Mouse (Mus musculus) lung, postnatal 4 days (tissue): ENCODE data around the gene Krtap5-1.
"Not testable (repeated sequence)": the region's sequence is repeated elsewhere in the genome, so short reads cannot be mapped to it uniquely, and the experiment has no call there.

ENCODE experiments used
- DNase-seq, 2 experiments: peaks; one replicate each; pipeline ENCODE4 v3.0.0; 2021

Gene Krtap5-1

GRCm38 (mm10) chr7:142297018-142297417 lies at the start of gene Krtap5-1:
Gene Krtap5-1, minus strand, starts transcription at chr7:142297118.
- not testable (repeated sequence) for DNase-seq

GRCm38 (mm10) chr7:142342247-142342640 lies 45.3 kb upstream of the Krtap5-1 start:
- DNase-seq: no peak

- no peak for DNase-seq
Observed at GRCm38 (mm10) chr7:142341564-142342246, 44.8 kb upstream of the Krtap5-1 start.

GRCm38 (mm10) chr7:142340269-142340970 lies 43.5 kb upstream of the Krtap5-1 start:
- peak; percentile 43 to 65 for DNase-seq

GRCm38 (mm10) chr7:142335151-142335550 lies 38.2 kb upstream of the Krtap5-1 start:
- DNase-seq: no peak

GRCm38 (mm10) chr7:142334246-142334645 lies 37.3 kb upstream of the Krtap5-1 start:
- DNase-seq: peak; percentile 84 to 89

GRCm38 (mm10) chr7:142332741-142333140 lies 35.8 kb upstream of the Krtap5-1 start:
- DNase-seq: not testable (repeated sequence)

- no peak for DNase-seq
Observed at GRCm38 (mm10) chr7:142331281-142331680, 34.4 kb upstream of the Krtap5-1 start.

GRCm38 (mm10) chr7:142330271-142330724 lies 33.4 kb upstream of the Krtap5-1 start:
- DNase-seq: peak; percentile 27 to 67

GRCm38 (mm10) chr7:142328507-142328906 lies 31.6 kb upstream of the Krtap5-1 start:
- DNase-seq: no peak

- peak in 1 of 2 experiments; percentile 55 for DNase-seq
Observed at GRCm38 (mm10) chr7:142326714-142327445, 30.0 kb upstream of the Krtap5-1 start.

GRCm38 (mm10) chr7:142323396-142324117 lies 26.6 kb upstream of the Krtap5-1 start:
- DNase-seq: no peak

GRCm38 (mm10) chr7:142322641-142323040 lies 25.7 kb upstream of the Krtap5-1 start:
- no peak for DNase-seq

- DNase-seq: not testable (repeated sequence)
Observed at GRCm38 (mm10) chr7:142321637-142322306, 24.9 kb upstream of the Krtap5-1 start.

- no peak for DNase-seq
Observed at GRCm38 (mm10) chr7:142320906-142321305, 24.0 kb upstream of the Krtap5-1 start.

- DNase-seq: no peak
Observed at GRCm38 (mm10) chr7:142319124-142319523, 22.2 kb upstream of the Krtap5-1 start.

GRCm38 (mm10) chr7:142317216-142317615 lies 20.3 kb upstream of the Krtap5-1 start:
- no peak for DNase-seq

- DNase-seq: peak in 1 of 2 experiments; percentile 44
Observed at GRCm38 (mm10) chr7:142316558-142316957, 19.6 kb upstream of the Krtap5-1 start.

- DNase-seq: no peak
Observed at GRCm38 (mm10) chr7:142314600-142315285, 17.8 kb upstream of the Krtap5-1 start.

- not testable (repeated sequence) for DNase-seq
Observed at GRCm38 (mm10) chr7:142303929-142304328, 7.0 kb upstream of the Krtap5-1 start.

- DNase-seq: no peak
Observed at GRCm38 (mm10) chr7:142303249-142303648, 6.3 kb upstream of the Krtap5-1 start, which contains the start of gene Krtap5-4. Gene Krtap5-4, plus strand, starts transcription at chr7:142303549.
